Mouse (Mus musculus) small intestine, adult 2 months (tissue): ENCODE data around the gene Max. TPM values are rescaled to one million over a fixed set of nuclear protein-coding genes. Genes with fewer than 3 reads are reported as not detected.

Experiments used
- H3K27ac ChIP-seq: fragments of 200-500 bp; 2 replicates; pipeline ENCODE4 v1.5.1; 2012; ENCODE audit warnings: low read depth, low read length, control low read depth, inconsistent platforms; ENCODE audit not compliant: insufficient read depth
- H3K27me3 ChIP-seq: fragments of 200-500 bp; 2 replicates; pipeline ENCODE4 v1.6.1; 2012; ENCODE audit warnings: mild to moderate bottlenecking, moderate library complexity, low read length, inconsistent platforms; ENCODE audit not compliant: control insufficient read depth, insufficient read depth
- H3K36me3 ChIP-seq: fragments of 200-500 bp; 2 replicates; pipeline ENCODE4 v1.6.1; 2012; ENCODE audit warnings: mild to moderate bottlenecking, low read length, control low read depth, inconsistent platforms; ENCODE audit not compliant: control insufficient read depth, insufficient read depth
- H3K4me1 ChIP-seq: fragments of 200-500 bp; 2 replicates; pipeline ENCODE4 v1.6.1; 2012; ENCODE audit warnings: low read length, inconsistent platforms, mixed read lengths; ENCODE audit not compliant: control insufficient read depth, insufficient read depth, insufficient read length
- H3K4me3 ChIP-seq: fragments of 200-500 bp; 2 replicates; pipeline ENCODE4 v1.5.1; 2012; ENCODE audit warnings: low read depth, mild to moderate bottlenecking, control low read depth, inconsistent platforms, low read length, moderate library complexity
- CTCF ChIP-seq: fragments of 200-500 bp; IDR thresholded peaks from 2 replicates; pipeline ENCODE4 v1.5.1; 2012; ENCODE audit warnings: low read depth, mild to moderate bottlenecking, control low read depth, inconsistent platforms, low read length, moderate library complexity, mixed read lengths; ENCODE audit not compliant: insufficient replicate concordance, insufficient read length; ENCODE audit errors: extremely low read depth
- POLR2A ChIP-seq: fragments of 200-500 bp; IDR thresholded peaks from 2 replicates; pipeline ENCODE4 v1.6.1; 2012; ENCODE audit warnings: low read depth, mild to moderate bottlenecking, control low read depth, inconsistent platforms, low read length, moderate library complexity
- WGBS: fragments of 180-500 bp; shearing (Covaris S2); methylation state at CpG from one replicate; pipeline ENCODE4 v1.1.7; 2018; 5-methylcytosine and 5-hydroxymethylcytosine counted together
- polyA plus RNA-seq: library from polyadenylated mRNA; depleted of rRNA; stranded (reverse); fragments of >200 nt; gene quantifications from 2 replicates; pipeline ENCODE4 v1.2.3, GENCODE M21; 2012

The Max gene
- polyA plus RNA-seq, 1 experiment = 99.1 TPM

- 92% methylated on average over 1 of the region's 1 CpGs for WGBS
- TF ChIP-seq POLR2A (no peak), CTCF (no peak)
- no peaks in the 10 kb centered on the region for H3K36me3 ChIP-seq
These were observed 55.7 kb downstream of the Max start for GRCm38 (mm10) chr12:76906278-76906677.

GRCm38 (mm10) chr12:76901508-76902294 lies 60.3 kb downstream of the Max start:
- H3K27ac ChIP-seq = no peak overlapping the region
- WGBS = 71% methylated on average over 3 of the region's 3 CpGs

More at GRCm38 (mm10) chr12:76906278-76906677, 55.7 kb downstream of the Max start:
- no peaks in the 10 kb centered on the region for H3K27me3 ChIP-seq
- peaks cover 7% of the 10 kb centered on the region; the same call in 1 of the 2 replicates for H3K4me1 ChIP-seq
- H3K4me3 ChIP-seq = no peak overlapping the region
- no peak overlapping the region for H3K27ac ChIP-seq

GRCm38 (mm10) chr12:76899261-76899975 lies 62.6 kb downstream of the Max start:
- no peak for TF ChIP-seq CTCF
- no peak for TF ChIP-seq POLR2A
- peaks cover 5% of the 10 kb centered on the region; the same call in 1 of the 2 replicates for H3K36me3 ChIP-seq
- WGBS = 90% methylated on average over 10 of the region's 10 CpGs

More at GRCm38 (mm10) chr12:76901508-76902294, 60.3 kb downstream of the Max start:
- Histone ChIP-seq H3K4me3 (no peak overlapping the region), H3K4me1 (no peaks in the 10 kb centered on the region), H3K27me3 (no peaks in the 10 kb centered on the region), H3K36me3 (peaks cover 5% of the 10 kb centered on the region; the same call in 1 of the 2 replicates)
- TF ChIP-seq POLR2A (no peak), CTCF (no peak)

GRCm38 (mm10) chr12:76898141-76898540 lies 63.9 kb downstream of the Max start:
- no peak overlapping the region for H3K4me3 ChIP-seq
- H3K27me3 ChIP-seq = no peaks in the 10 kb centered on the region
- no peak for TF ChIP-seq POLR2A
- no peak for TF ChIP-seq CTCF
- H3K4me1 ChIP-seq = peaks cover 5% of the 10 kb centered on the region
- no peak overlapping the region for H3K27ac ChIP-seq
- H3K36me3 ChIP-seq = peaks cover 5% of the 10 kb centered on the region; the same call in 1 of the 2 replicates

More at GRCm38 (mm10) chr12:76899261-76899975, 62.6 kb downstream of the Max start:
- H3K4me1 ChIP-seq = no peaks in the 10 kb centered on the region
- no peaks in the 10 kb centered on the region for H3K27me3 ChIP-seq
- no peak overlapping the region for H3K4me3 ChIP-seq
- no peak overlapping the region for H3K27ac ChIP-seq

- TF ChIP-seq POLR2A (no peak), CTCF (no peak)
- H3K36me3 ChIP-seq = peaks cover 5% of the 10 kb centered on the region; the same call in 1 of the 2 replicates
- 91% methylated on average over 10 of the region's 10 CpGs for WGBS
- H3K27me3 ChIP-seq = no peaks in the 10 kb centered on the region
- peaks cover 5% of the 10 kb centered on the region for H3K4me1 ChIP-seq
- no peak overlapping the region for H3K4me3 ChIP-seq
- no peak overlapping the region for H3K27ac ChIP-seq
These were observed 65.0 kb downstream of the Max start for GRCm38 (mm10) chr12:76897006-76897405.

- Histone ChIP-seq H3K4me1 (peaks cover 5% of the 10 kb centered on the region), H3K27ac (no peak overlapping the region), H3K4me3 (no peak overlapping the region), H3K27me3 (no peaks in the 10 kb centered on the region), H3K36me3 (peaks cover 7% of the 10 kb centered on the region; the same call in 1 of the 2 replicates)
- TF ChIP-seq POLR2A (no peak), CTCF (no peak)
- WGBS = 93% methylated on average over 4 of the region's 4 CpGs
These were observed 65.4 kb downstream of the Max start for GRCm38 (mm10) chr12:76896566-76896965.

GRCm38 (mm10) chr12:76895777-76896176 lies 66.2 kb downstream of the Max start:
- Histone ChIP-seq H3K36me3 (peaks cover 7% of the 10 kb centered on the region; the same call in 1 of the 2 replicates), H3K4me1 (peaks cover 5% of the 10 kb centered on the region), H3K27ac (no peak overlapping the region), H3K4me3 (no peak overlapping the region), H3K27me3 (no peaks in the 10 kb centered on the region)
- TF ChIP-seq POLR2A (no peak), CTCF (no peak)
- WGBS = 79% methylated on average over 7 of the region's 7 CpGs
